Mouse (Mus musculus) myocyte (in vitro differentiated cells): ENCODE measurements at regions not wholly inside any gene's neighbourhood (a gene's known extent, or its start where the extent isn't known, plus 50 kb on each side); places are given as distances from the start of the nearest gene placed in this dataset.

Source experiments
- H3K27me3 ChIP-seq: one replicate; pipeline ENCODE4 v1.6.1; 2011; ENCODE audit not compliant: control insufficient read depth, insufficient read depth, insufficient read length
- H3K36me3 ChIP-seq: one replicate; pipeline ENCODE4 v1.6.1; 2011; ENCODE audit not compliant: control insufficient read depth, insufficient read depth
- H3K4me2 ChIP-seq: one replicate; pipeline ENCODE4 v1.6.1; 2011; ENCODE audit warnings: low read depth, control low read depth
- H3K4me3 ChIP-seq: one replicate; pipeline ENCODE4 v1.5.1; 2011; ENCODE audit warnings: mild to moderate bottlenecking, control low read depth, moderate library complexity
- H3K79me2 ChIP-seq: one replicate; pipeline ENCODE4 v1.6.1; 2011; ENCODE audit not compliant: control insufficient read depth, insufficient read depth
- H3ac ChIP-seq: one replicate; pipeline ENCODE4 v1.6.1; 2011; ENCODE audit not compliant: control insufficient read depth, insufficient read length
- CEBPB ChIP-seq: IDR thresholded peaks from 2 replicates; pipeline ENCODE4 v1.6.1; 2011; ENCODE audit warnings: mild to moderate bottlenecking, moderate library complexity; ENCODE audit not compliant: poor library complexity, insufficient read depth, severe bottlenecking
- E2F4 ChIP-seq: IDR thresholded peaks from one replicate; pipeline ENCODE4 v1.6.1; 2011; ENCODE audit warnings: mild to moderate bottlenecking, control low read depth, moderate library complexity; ENCODE audit not compliant: insufficient read depth
- MAX ChIP-seq: IDR thresholded peaks from one replicate; pipeline ENCODE4 v1.6.1; 2011; ENCODE audit warnings: low read depth, mild to moderate bottlenecking, control low read depth
- MYOD1 ChIP-seq, 3 experiments: IDR thresholded peaks; one replicate each; pipeline ENCODE4 v1.6.1; 2011; ENCODE audit warnings: control low read depth in 2 of 3, low read depth in 2 of 3, mild to moderate bottlenecking in 2 of 3, moderate library complexity in 1 of 3; ENCODE audit not compliant: insufficient read length in 2 of 3, control insufficient read depth in 1 of 3
- MYOG ChIP-seq, 3 experiments: IDR thresholded peaks; one replicate each; pipeline ENCODE4 v1.6.1; 2011; ENCODE audit warnings: control low read depth in 2 of 3, low read depth in 2 of 3, mild to moderate bottlenecking in 2 of 3; ENCODE audit not compliant: insufficient read length in 2 of 3, control insufficient read depth in 1 of 3, insufficient read depth in 1 of 3
- POLR2A ChIP-seq: IDR thresholded peaks from one replicate; pipeline ENCODE4 v1.6.1; 2011; ENCODE audit warnings: low read depth, mild to moderate bottlenecking, control low read depth, moderate library complexity; ENCODE audit not compliant: insufficient read length
- POLR2AphosphoS2 ChIP-seq: IDR thresholded peaks from one replicate; pipeline ENCODE4 v1.6.1; 2011; ENCODE audit warnings: low read depth, control low read depth; ENCODE audit not compliant: insufficient read length
- REST ChIP-seq: IDR thresholded peaks from one replicate; pipeline ENCODE4 v1.6.1; 2011; ENCODE audit warnings: mild to moderate bottlenecking, control low read depth, moderate library complexity; ENCODE audit not compliant: insufficient read depth, insufficient read length
- SRF ChIP-seq: IDR thresholded peaks from one replicate; pipeline ENCODE4 v1.6.1; 2011; ENCODE audit warnings: low read depth; ENCODE audit not compliant: control insufficient read depth, insufficient read length
- TCF12 ChIP-seq: IDR thresholded peaks from one replicate; pipeline ENCODE4 v1.6.1; 2011; ENCODE audit warnings: mild to moderate bottlenecking, control low read depth; ENCODE audit not compliant: poor library complexity, insufficient read depth, severe bottlenecking
- TCF3 ChIP-seq: IDR thresholded peaks from one replicate; pipeline ENCODE4 v1.6.1; 2011; ENCODE audit warnings: low read depth, control low read depth; ENCODE audit not compliant: insufficient read length
- USF1 ChIP-seq: IDR thresholded peaks from one replicate; pipeline ENCODE4 v1.6.1; 2011; ENCODE audit warnings: low read depth, mild to moderate bottlenecking, control low read depth, moderate library complexity

GRCm38 (mm10) chr3:50813760-50814400 lies 370.5 kb upstream of the Slc7a11 start:
- Histone ChIP-seq H3ac (no peak overlapping the region), H3K79me2 (no peaks in the 10 kb centered on the region), H3K36me3 (no peaks in the 10 kb centered on the region), H3K4me3 (no peak overlapping the region), H3K4me2 (no peak overlapping the region), H3K27me3 (no peaks in the 10 kb centered on the region)
- TF ChIP-seq SRF (no peak), MYOD1 (IDR thresholded peaks at IDR 0.05; ENCODE audit: control insufficient read depth in 1 of 3, insufficient read length in 2 of 3, low read depth in 2 of 3) (no peak), E2F4 (no peak), MYOG (IDR thresholded peaks at IDR 0.05; ENCODE audit: control insufficient read depth in 1 of 3, insufficient read depth in 1 of 3, insufficient read length in 2 of 3, low read depth in 2 of 3) (no peak), REST (no peak), CEBPB (no peak), POLR2A (no peak), MAX (no peak), USF1 (no peak), TCF3 (no peak), POLR2AphosphoS2 (no peak), TCF12 (no peak)

- no peak overlapping the region for H3K4me2 ChIP-seq
- TF ChIP-seq POLR2A (no peak), MYOD1 (IDR thresholded peaks at IDR 0.05; ENCODE audit: control insufficient read depth in 1 of 3, insufficient read length in 2 of 3, low read depth in 2 of 3) (no peak), USF1 (no peak), REST (no peak)
- H3K4me3 ChIP-seq: no peak overlapping the region
- no peaks in the 10 kb centered on the region for H3K36me3 ChIP-seq
- H3K79me2 ChIP-seq: no peaks in the 10 kb centered on the region
- H3K27me3 ChIP-seq: no peaks in the 10 kb centered on the region
- H3ac ChIP-seq: no peak overlapping the region
Observed at GRCm38 (mm10) chr3:50815716-50816115, 372.3 kb upstream of the Slc7a11 start.

GRCm38 (mm10) chr3:50816479-50816878 lies 373.1 kb upstream of the Slc7a11 start:
- H3K79me2 ChIP-seq: no peaks in the 10 kb centered on the region
- H3K36me3 ChIP-seq: no peaks in the 10 kb centered on the region
- no peak overlapping the region for H3K4me3 ChIP-seq
- no peak overlapping the region for H3K4me2 ChIP-seq
- TF ChIP-seq TCF3 (no peak), REST (no peak), E2F4 (no peak), USF1 (no peak), POLR2A (no peak), MAX (no peak), MYOG (IDR thresholded peaks at IDR 0.05; ENCODE audit: control insufficient read depth in 1 of 3, insufficient read depth in 1 of 3, insufficient read length in 2 of 3, low read depth in 2 of 3) (no peak), POLR2AphosphoS2 (no peak), MYOD1 (IDR thresholded peaks at IDR 0.05; ENCODE audit: control insufficient read depth in 1 of 3, insufficient read length in 2 of 3, low read depth in 2 of 3) (no peak), CEBPB (no peak), TCF12 (no peak), SRF (no peak)
- H3K27me3 ChIP-seq: no peaks in the 10 kb centered on the region
- no peak overlapping the region for H3ac ChIP-seq

- Histone ChIP-seq H3K4me2 (no peak overlapping the region), H3K79me2 (no peaks in the 10 kb centered on the region), H3K4me3 (no peak overlapping the region), H3K27me3 (no peaks in the 10 kb centered on the region), H3K36me3 (no peaks in the 10 kb centered on the region), H3ac (no peak overlapping the region)
- TF ChIP-seq USF1: no peak
- TF ChIP-seq POLR2A: no peak
- no peak for TF ChIP-seq CEBPB
- no peak for TF ChIP-seq TCF12
- TF ChIP-seq POLR2AphosphoS2: no peak
- no peak for TF ChIP-seq REST
- no peak for TF ChIP-seq MAX
- no peak for TF ChIP-seq TCF3
- no peak for TF ChIP-seq MYOD1 (IDR thresholded peaks at IDR 0.05; ENCODE audit: control insufficient read depth in 1 of 3, insufficient read length in 2 of 3, low read depth in 2 of 3)
- TF ChIP-seq SRF: no peak
- TF ChIP-seq MYOG (IDR thresholded peaks at IDR 0.05; ENCODE audit: control insufficient read depth in 1 of 3, insufficient read depth in 1 of 3, insufficient read length in 2 of 3, low read depth in 2 of 3): no peak
- TF ChIP-seq E2F4: no peak
Observed at GRCm38 (mm10) chr3:50817361-50817760, 373.9 kb upstream of the Slc7a11 start.

- Histone ChIP-seq H3K36me3 (no peaks in the 10 kb centered on the region), H3K79me2 (no peaks in the 10 kb centered on the region), H3K27me3 (no peaks in the 10 kb centered on the region), H3ac (no peak overlapping the region), H3K4me2 (no peak overlapping the region), H3K4me3 (no peak overlapping the region)
- TF ChIP-seq TCF12 (no peak), E2F4 (no peak), CEBPB (no peak), REST (no peak), POLR2A (no peak), USF1 (no peak), POLR2AphosphoS2 (no peak), MYOD1 (IDR thresholded peaks at IDR 0.05; ENCODE audit: control insufficient read depth in 1 of 3, insufficient read length in 2 of 3, low read depth in 2 of 3) (no peak), MYOG (IDR thresholded peaks at IDR 0.05; ENCODE audit: control insufficient read depth in 1 of 3, insufficient read depth in 1 of 3, insufficient read length in 2 of 3, low read depth in 2 of 3) (no peak), MAX (no peak), TCF3 (no peak)
Observed at GRCm38 (mm10) chr3:50820776-50821175, 377.4 kb upstream of the Slc7a11 start.
